Mouse (Mus musculus): ENCODE data around the gene Gm20441. TPM values are rescaled to one million over a fixed set of nuclear protein-coding genes. Genes with fewer than 3 reads are reported as not detected.

Gm20441 gene
- polyA plus RNA-seq, 1 experiment from 2014 or later: not detected

GRCm38 (mm10) chr10:75740866-75741265 lies 39.9 kb downstream of the Gm20441 start:
- no peaks in the 10 kb centered on the region for H3K9me3 ChIP-seq
- H3K4me3 ChIP-seq: no peak overlapping the region
- H3K9ac ChIP-seq: no peak overlapping the region
- no peak overlapping the region for H3K27ac ChIP-seq
- H3K36me3 ChIP-seq (replicated peaks): peaks cover 50% of the 10 kb centered on the region
- ATAC-seq (replicated peaks): no peak
- H3K4me2 ChIP-seq: no peak overlapping the region
- WGBS: over 99% methylated on average over 3 of the region's 3 CpGs
- no peaks in the 10 kb centered on the region for H3K27me3 ChIP-seq (replicated peaks)
- peaks cover 4% of the 10 kb centered on the region; the same call in 1 of the 2 replicates for H3K4me1 ChIP-seq

DNA sequence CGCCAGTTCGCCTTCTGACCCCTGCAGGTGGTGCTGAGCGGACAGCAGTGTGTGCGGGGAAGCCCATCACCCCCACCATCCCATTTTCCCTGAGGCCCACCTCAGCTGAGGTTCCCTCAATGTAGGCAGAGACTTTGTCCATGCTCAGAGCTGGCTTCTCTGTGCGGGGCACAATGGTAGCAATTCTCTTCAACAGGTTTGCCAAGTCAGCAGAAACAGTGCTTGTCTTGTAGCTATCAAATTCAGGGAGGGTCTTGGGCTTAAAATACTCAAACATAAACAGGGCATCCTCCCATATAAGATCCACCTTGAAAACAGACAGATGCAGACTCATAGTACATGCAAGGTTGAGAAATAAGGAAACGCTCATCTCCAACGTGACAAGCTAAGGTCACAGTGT lies 55.3 kb downstream of the Gm20441 start:
- peaks cover 42% of the 10 kb centered on the region; the same call in 1 of the 2 replicates for H3K36me3 ChIP-seq (replicated peaks)

More for the DNA sequence above, 55.3 kb downstream of the Gm20441 start:
- H3K4me1 ChIP-seq: no peaks in the 10 kb centered on the region
- H3K27me3 ChIP-seq (replicated peaks): no peaks in the 10 kb centered on the region
- H3K9me3 ChIP-seq: no peaks in the 10 kb centered on the region
- H3K4me3 ChIP-seq: no peak overlapping the region
- no peak overlapping the region for H3K4me2 ChIP-seq
- 90% methylated on average over 7 of the region's 7 CpGs for WGBS
- H3K27ac ChIP-seq: no peak overlapping the region
- no peak for ATAC-seq (replicated peaks)
- no peak overlapping the region for H3K9ac ChIP-seq

Other genes with a start within 250 kb of the Gm20441 start
- 41.0 and 44.8 TPM in 2 replicates for gene Lrrc75b, start 220.6 kb downstream of the Gm20441 start, polyA plus RNA-seq (2015; fragmentation: Nextera tagmentation; extraction: Ambion mirVana)
- 1.2 and 1.7 TPM in 2 replicates for gene Ggt1, start 219.3 kb downstream of the Gm20441 start, polyA plus RNA-seq (2015; fragmentation: Nextera tagmentation; extraction: Ambion mirVana)
- gene Ggt5, start 191.6 kb downstream of the Gm20441 start, polyA plus RNA-seq (2015; fragmentation: Nextera tagmentation; extraction: Ambion mirVana): 2.2 and 3.4 TPM in 2 replicates
- 3.0 and 4.1 TPM in 2 replicates for gene Susd2, start 136.9 kb downstream of the Gm20441 start, polyA plus RNA-seq (2015; fragmentation: Nextera tagmentation; extraction: Ambion mirVana)
- 36.6 and 42.2 TPM in 2 replicates for gene Cabin1, start 16.6 kb downstream of the Gm20441 start, polyA plus RNA-seq (2015; fragmentation: Nextera tagmentation; extraction: Ambion mirVana)
- gene Ddt, start 7.5 kb downstream of the Gm20441 start, polyA plus RNA-seq (2015; fragmentation: Nextera tagmentation; extraction: Ambion mirVana): 64.7 and 65.8 TPM in 2 replicates
- gene Gstt3, start 460 bp upstream of the Gm20441 start, polyA plus RNA-seq (2015; fragmentation: Nextera tagmentation; extraction: Ambion mirVana): 0.61 and 1.6 TPM in 2 replicates
- gene Gstt1, start 17.6 kb upstream of the Gm20441 start, polyA plus RNA-seq (2015; fragmentation: Nextera tagmentation; extraction: Ambion mirVana): 14.5 and 16.9 TPM in 2 replicates
- not detected in 2 replicates for gene Gstt4, start 41.6 kb upstream of the Gm20441 start, polyA plus RNA-seq (2015; fragmentation: Nextera tagmentation; extraction: Ambion mirVana)
- gene Gstt2, start 56.5 kb upstream of the Gm20441 start, polyA plus RNA-seq (2015; fragmentation: Nextera tagmentation; extraction: Ambion mirVana): 7.4 and 7.5 TPM in 2 replicates
- gene Mif, start 79.3 kb upstream of the Gm20441 start, polyA plus RNA-seq (2015; fragmentation: Nextera tagmentation; extraction: Ambion mirVana): 1,455 and 1,508 TPM in 2 replicates
- 2.1 and 2.8 TPM in 2 replicates for gene Derl3, start 112.5 kb upstream of the Gm20441 start, polyA plus RNA-seq (2015; fragmentation: Nextera tagmentation; extraction: Ambion mirVana)
- 300 and 303 TPM in 2 replicates for gene Smarcb1, start 140.7 kb upstream of the Gm20441 start, polyA plus RNA-seq (2015; fragmentation: Nextera tagmentation; extraction: Ambion mirVana)
- 82.8 and 88.3 TPM in 2 replicates for gene Chchd10, start 152.2 kb upstream of the Gm20441 start, polyA plus RNA-seq (2015; fragmentation: Nextera tagmentation; extraction: Ambion mirVana)
- 18.2 and 21.6 TPM in 2 replicates for gene Mmp11, start 155.5 kb upstream of the Gm20441 start, polyA plus RNA-seq (2015; fragmentation: Nextera tagmentation; extraction: Ambion mirVana)
- gene Gm867, start 159.7 kb upstream of the Gm20441 start, polyA plus RNA-seq (2015; fragmentation: Nextera tagmentation; extraction: Ambion mirVana): 1.1 and 1.3 TPM in 2 replicates
- 0.77 TPM in 1 of 2 replicates, not detected in the other for gene Vpreb3, start 162.1 kb upstream of the Gm20441 start, polyA plus RNA-seq (2015; fragmentation: Nextera tagmentation; extraction: Ambion mirVana)
- gene Gm5134, start 173.6 kb upstream of the Gm20441 start, polyA plus RNA-seq (2015; fragmentation: Nextera tagmentation; extraction: Ambion mirVana): not detected in 2 replicates